Mouse (Mus musculus): ENCODE data around the gene Smyd4. TPM values are rescaled to one million over a fixed set of nuclear protein-coding genes. Genes with fewer than 3 reads are reported as not detected.

The Smyd4 gene
- total and polyA plus RNA-seq, 2 experiments from 2014 or later, result 14.1 to 17.7 TPM

GRCm38 (mm10) chr11:75409679-75410575 lies 61.7 kb downstream of the Smyd4 start:
- H3K4me3 ChIP-seq (ENCODE audit: low read length), result no peak overlapping the region
- WGBS, result 72% methylated on average over 17 of the region's 17 CpGs
- DNase-seq (ENCODE audit: low spot score) (no peak), ATAC-seq (no peak)
- H3K27me3 ChIP-seq (ENCODE audit: insufficient read depth, low read length), result no peaks in the 10 kb centered on the region
- no peak overlapping the region for H3K27ac ChIP-seq
- no peaks in the 10 kb centered on the region for H3K9me3 ChIP-seq (ENCODE audit: low read length)
- no peak overlapping the region for H3K9ac ChIP-seq (replicated peaks; ENCODE audit: low read length)
- no peak for TF ChIP-seq CTCF (IDR thresholded peaks at IDR 0.05; ENCODE audit: low read depth)
- no peaks in the 10 kb centered on the region for H3K4me1 ChIP-seq (ENCODE audit: insufficient read depth, low read length)
- H3K4me2 ChIP-seq (ENCODE audit: low read depth, low read length), result no peak overlapping the region
- no peaks in the 10 kb centered on the region for H3K36me3 ChIP-seq (ENCODE audit: insufficient read depth, low read length)

- H3K27ac ChIP-seq, result no peak overlapping the region
- 93% methylated on average over 7 of the region's 7 CpGs for WGBS
- no peaks in the 10 kb centered on the region for H3K36me3 ChIP-seq (ENCODE audit: insufficient read depth, low read length)
- H3K9ac ChIP-seq (replicated peaks; ENCODE audit: low read length), result no peak overlapping the region
- H3K27me3 ChIP-seq (ENCODE audit: insufficient read depth, low read length), result no peaks in the 10 kb centered on the region
- DNase-seq (ENCODE audit: low spot score), result no peak
- no peak overlapping the region for H3K4me2 ChIP-seq (ENCODE audit: low read depth, low read length)
- no peaks in the 10 kb centered on the region for H3K4me1 ChIP-seq (ENCODE audit: insufficient read depth, low read length)
- no peak for ATAC-seq
- no peak for TF ChIP-seq CTCF (IDR thresholded peaks at IDR 0.05; ENCODE audit: low read depth)
- H3K4me3 ChIP-seq (ENCODE audit: low read length), result no peak overlapping the region
- no peaks in the 10 kb centered on the region for H3K9me3 ChIP-seq (ENCODE audit: low read length)
Observed at GRCm38 (mm10) chr11:75410591-75410990, 62.4 kb downstream of the Smyd4 start.

DNA sequence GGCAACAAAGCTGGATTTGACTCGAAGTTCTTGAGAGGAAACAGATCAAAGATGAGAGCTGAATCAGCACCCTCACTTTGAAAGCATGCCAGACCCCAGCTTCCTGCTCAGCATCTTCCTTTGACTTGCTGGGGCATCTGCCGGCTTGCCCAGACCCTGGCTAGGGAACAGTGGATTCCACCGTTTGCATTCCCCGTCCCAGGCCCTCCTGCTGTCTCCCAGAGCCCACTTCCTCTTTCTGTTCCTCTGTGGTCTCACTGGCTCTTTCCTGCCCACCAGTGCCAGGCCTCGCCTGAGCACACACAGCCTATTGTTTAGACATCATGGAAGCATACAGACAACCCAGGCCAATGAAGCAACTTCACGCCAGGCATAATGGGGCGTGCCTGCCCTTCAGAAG lies 66.9 kb downstream of the Smyd4 start:
- ATAC-seq (0 out of 2 replicates have a peak, but pooled peaks have one; percentile 40), DNase-seq (ENCODE audit: low spot score) (peak; percentile 12)

DNA sequence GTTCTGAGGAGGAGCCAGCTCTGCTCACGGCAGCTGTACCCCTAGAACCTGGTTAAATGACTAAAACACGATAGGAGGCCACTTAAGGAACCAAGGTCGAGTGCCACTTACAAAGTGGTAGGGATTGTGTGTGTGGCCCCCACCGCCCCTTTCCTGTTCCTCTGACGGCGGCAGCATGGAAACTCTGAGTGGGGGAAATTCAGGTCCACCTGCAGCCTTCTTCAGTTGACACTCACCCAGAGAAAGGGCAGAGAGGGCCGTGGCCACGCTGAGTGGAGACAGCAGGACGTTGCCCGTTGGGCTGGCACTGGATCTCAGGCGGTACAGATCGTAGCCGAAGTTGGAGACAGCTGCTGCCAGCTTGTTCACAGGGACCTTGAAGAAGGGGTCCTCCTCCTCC lies 67.8 kb downstream of the Smyd4 start:
- DNase-seq (ENCODE audit: low spot score) (no peak), ATAC-seq (no peak)
- no peak overlapping the region for H3K27ac ChIP-seq
- no peaks in the 10 kb centered on the region for H3K4me1 ChIP-seq (ENCODE audit: insufficient read depth, low read length)
- H3K27me3 ChIP-seq (ENCODE audit: insufficient read depth, low read length), result no peaks in the 10 kb centered on the region
- 84% methylated on average over 13 of the region's 13 CpGs for WGBS
- H3K9ac ChIP-seq (replicated peaks; ENCODE audit: low read length), result no peak overlapping the region
- H3K9me3 ChIP-seq (ENCODE audit: low read length), result no peaks in the 10 kb centered on the region
- no peaks in the 10 kb centered on the region for H3K36me3 ChIP-seq (ENCODE audit: insufficient read depth, low read length)
- H3K4me3 ChIP-seq (ENCODE audit: low read length), result no peak overlapping the region
- TF ChIP-seq CTCF (IDR thresholded peaks at IDR 0.05; ENCODE audit: low read depth), result no peak
- H3K4me2 ChIP-seq (ENCODE audit: low read depth, low read length), result no peak overlapping the region

More for the DNA sequence above, 66.9 kb downstream of the Smyd4 start:
- Histone ChIP-seq H3K36me3 (ENCODE audit: insufficient read depth, low read length) (no peaks in the 10 kb centered on the region), H3K27me3 (ENCODE audit: insufficient read depth, low read length) (no peaks in the 10 kb centered on the region), H3K4me1 (ENCODE audit: insufficient read depth, low read length) (no peaks in the 10 kb centered on the region), H3K4me3 (ENCODE audit: low read length) (no peak overlapping the region), H3K27ac (no peak overlapping the region), H3K4me2 (ENCODE audit: low read depth, low read length) (no peak overlapping the region), H3K9ac (replicated peaks; ENCODE audit: low read length) (no peak overlapping the region), H3K9me3 (ENCODE audit: low read length) (no peaks in the 10 kb centered on the region)
- no peak for TF ChIP-seq CTCF (IDR thresholded peaks at IDR 0.05; ENCODE audit: low read depth)
- 32% methylated on average over 7 of the region's 7 CpGs for WGBS

DNA sequence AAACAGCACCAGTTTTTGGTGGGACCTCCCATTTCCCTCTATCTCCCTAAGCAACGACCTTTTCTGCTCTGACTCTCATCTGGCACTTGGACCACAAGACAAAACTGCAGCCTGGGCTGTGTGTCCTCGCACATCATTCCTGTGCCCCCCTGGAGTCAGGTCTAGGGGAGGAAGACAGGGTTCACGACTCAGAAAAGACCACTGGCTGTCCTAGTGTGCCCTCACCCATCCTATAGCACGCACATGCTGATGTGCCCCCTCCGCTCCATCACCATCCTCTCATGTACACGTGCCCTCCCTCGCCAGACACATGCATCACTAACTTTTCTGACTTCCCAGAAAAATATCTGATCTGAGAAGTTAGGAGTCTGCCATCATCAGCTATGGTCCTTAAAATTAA lies 71.8 kb downstream of the Smyd4 start:
- ATAC-seq (no peak), DNase-seq (ENCODE audit: low spot score) (no peak)
- Histone ChIP-seq H3K27ac (no peak overlapping the region), H3K4me1 (ENCODE audit: insufficient read depth, low read length) (no peaks in the 10 kb centered on the region), H3K9me3 (ENCODE audit: low read length) (no peaks in the 10 kb centered on the region), H3K36me3 (ENCODE audit: insufficient read depth, low read length) (no peaks in the 10 kb centered on the region), H3K4me2 (ENCODE audit: low read depth, low read length) (no peak overlapping the region), H3K27me3 (ENCODE audit: insufficient read depth, low read length) (no peaks in the 10 kb centered on the region), H3K9ac (replicated peaks; ENCODE audit: low read length) (no peak overlapping the region), H3K4me3 (ENCODE audit: low read length) (no peak overlapping the region)
- 82% methylated on average over 7 of the region's 7 CpGs for WGBS
- no peak for TF ChIP-seq CTCF (IDR thresholded peaks at IDR 0.05; ENCODE audit: low read depth)

GRCm38 (mm10) chr11:75420810-75421374 lies 72.7 kb downstream of the Smyd4 start:
- Histone ChIP-seq H3K9ac (replicated peaks; ENCODE audit: low read length) (no peak overlapping the region), H3K4me1 (ENCODE audit: insufficient read depth, low read length) (no peaks in the 10 kb centered on the region), H3K27ac (no peak overlapping the region), H3K4me3 (ENCODE audit: low read length) (no peak overlapping the region), H3K9me3 (ENCODE audit: low read length) (no peaks in the 10 kb centered on the region), H3K4me2 (ENCODE audit: low read depth, low read length) (no peak overlapping the region), H3K27me3 (ENCODE audit: insufficient read depth, low read length) (no peaks in the 10 kb centered on the region), H3K36me3 (ENCODE audit: insufficient read depth, low read length) (no peaks in the 10 kb centered on the region)
- ATAC-seq (no peak), DNase-seq (ENCODE audit: low spot score) (no peak)
- no peak for TF ChIP-seq CTCF (IDR thresholded peaks at IDR 0.05; ENCODE audit: low read depth)
- WGBS, result 80% methylated on average over 5 of the region's 5 CpGs

Measured in hindbrain, postnatal 0 days (tissue).